Mouse (Mus musculus): ENCODE results near the gene Cdc34b. TPM values are rescaled to one million over a fixed set of nuclear protein-coding genes. Genes with fewer than 3 reads are reported as not detected.

Gene Cdc34b
- polyA plus RNA-seq, 1 experiment from 2014 or later: 2.2 TPM

GRCm38 (mm10) chr11:94713246-94713860 lies 28.2 kb upstream of the Cdc34b start:
- H3K27me3 ChIP-seq: no peaks in the 10 kb centered on the region
- no peak for TF ChIP-seq CTCF (IDR thresholded peaks at IDR 0.05)
- ATAC-seq: no peak
- POLR2A ChIA-PET: no interaction called here
- DNase-seq (ENCODE audit: low read depth, low spot score): no peak
- in situ Hi-C loops (cut with MboI; ENCODE audit: low pct_unique_long_range_greater_than_20kb): no loop called here
- CTCF ChIA-PET: no interaction called here

GRCm38 (mm10) chr11:94715622-94716021 lies 26.0 kb upstream of the Cdc34b start:
- CTCF ChIA-PET: no interaction called here
- in situ Hi-C loops (cut with MboI; ENCODE audit: low pct_unique_long_range_greater_than_20kb): no loop called here
- DNase-seq (ENCODE audit: low read depth, low spot score) (no peak), ATAC-seq (no peak)
- no peaks in the 10 kb centered on the region for H3K27me3 ChIP-seq
- TF ChIP-seq CTCF (IDR thresholded peaks at IDR 0.05): no peak
- POLR2A ChIA-PET: no interaction called here

GRCm38 (mm10) chr11:94716754-94717153 lies 24.8 kb upstream of the Cdc34b start:
- no peak for ATAC-seq
- POLR2A ChIA-PET: no interaction called here

GRCm38 (mm10) chr11:94717239-94717638 lies 24.3 kb upstream of the Cdc34b start:
- H3K27me3 ChIP-seq: no peaks in the 10 kb centered on the region
- CTCF ChIA-PET: interaction anchor here (5.6 kb wide), 1 partner anchor 13 kb away, joined by 33 read pairs; no protein-coding TSS in a partner anchor
- POLR2A ChIA-PET: no interaction called here
- in situ Hi-C loops (cut with MboI; ENCODE audit: low pct_unique_long_range_greater_than_20kb): no loop called here
- DNase-seq (ENCODE audit: low read depth, low spot score) (no peak), ATAC-seq (no peak)
- no peak for TF ChIP-seq CTCF (IDR thresholded peaks at IDR 0.05)

More at GRCm38 (mm10) chr11:94716754-94717153, 24.8 kb upstream of the Cdc34b start:
- no peaks in the 10 kb centered on the region for H3K27me3 ChIP-seq
- TF ChIP-seq CTCF (IDR thresholded peaks at IDR 0.05): no peak
- CTCF ChIA-PET: interaction anchor here (5.6 kb wide), 1 partner anchor 14 kb away, joined by 33 read pairs; no protein-coding TSS in a partner anchor
- DNase-seq (ENCODE audit: low read depth, low spot score): no peak
- in situ Hi-C loops (cut with MboI; ENCODE audit: low pct_unique_long_range_greater_than_20kb): no loop called here

- in situ Hi-C loops (cut with MboI; ENCODE audit: low pct_unique_long_range_greater_than_20kb): no loop called here
- DNase-seq (ENCODE audit: low read depth, low spot score): no peak
- no peak for TF ChIP-seq CTCF (IDR thresholded peaks at IDR 0.05)
- CTCF ChIA-PET: interaction anchor here (1.7 to 5.6 kb wide), 2 partner anchors 11 to 12 kb away, joined by 6 to 33 read pairs; no protein-coding TSS in a partner anchor
- no peak for ATAC-seq
- POLR2A ChIA-PET: no interaction called here
- no peaks in the 10 kb centered on the region for H3K27me3 ChIP-seq
These were observed 23.3 kb upstream of the Cdc34b start for GRCm38 (mm10) chr11:94718113-94718909.

GRCm38 (mm10) chr11:94719216-94719615 lies 22.4 kb upstream of the Cdc34b start:
- ChIA-PET CTCF (interaction anchor here (1.7 to 5.6 kb wide), 2 partner anchors 11 to 12 kb away, joined by 6 to 33 read pairs; no protein-coding TSS in a partner anchor), POLR2A (interaction anchor here (1.3 kb wide), 1 partner anchor 10 kb away, joined by 3 read pairs; no protein-coding TSS in a partner anchor)
- peaks cover under 1% of the 10 kb centered on the region for H3K27me3 ChIP-seq
- no peak for DNase-seq (ENCODE audit: low read depth, low spot score)
- no peak for ATAC-seq
- TF ChIP-seq CTCF (IDR thresholded peaks at IDR 0.05): no peak
- in situ Hi-C loops (cut with MboI; ENCODE audit: low pct_unique_long_range_greater_than_20kb): no loop called here

- H3K27me3 ChIP-seq: peaks cover 3% of the 10 kb centered on the region
- no peak for ATAC-seq
- no peak for TF ChIP-seq CTCF (IDR thresholded peaks at IDR 0.05)
- DNase-seq (ENCODE audit: low read depth, low spot score): no peak
- in situ Hi-C loops (cut with MboI; ENCODE audit: low pct_unique_long_range_greater_than_20kb): no loop called here
- ChIA-PET POLR2A (interaction anchor here (0.6 kb wide), 1 partner anchor 14 kb away, joined by 3 read pairs; the partner anchor contains the start of gene Cdc34b), CTCF (interaction anchor here (1.3 kb wide), 1 partner anchor 7 kb away, joined by 3 read pairs; no protein-coding TSS in a partner anchor)
These were observed 14.3 kb upstream of the Cdc34b start for GRCm38 (mm10) chr11:94727306-94727705.

GRCm38 (mm10) chr11:94728545-94728944 lies 13.0 kb upstream of the Cdc34b start:
- ChIA-PET POLR2A (interaction anchor here (1.0 kb wide), 1 partner anchor 9 kb away, joined by 3 read pairs; no protein-coding TSS in a partner anchor), CTCF (interaction anchor here (1.0 to 1.3 kb wide), 2 partner anchors 9 to 18 kb away, joined by 3 read pairs; no protein-coding TSS in a partner anchor)
- ATAC-seq (no peak), DNase-seq (ENCODE audit: low read depth, low spot score) (no peak)
- TF ChIP-seq CTCF (IDR thresholded peaks at IDR 0.05): no peak
- peaks cover 3% of the 10 kb centered on the region for H3K27me3 ChIP-seq
- in situ Hi-C loops (cut with MboI; ENCODE audit: low pct_unique_long_range_greater_than_20kb): no loop called here

GRCm38 (mm10) chr11:94729565-94729964 lies 12.0 kb upstream of the Cdc34b start:
- TF ChIP-seq CTCF (IDR thresholded peaks at IDR 0.05): peak; percentile 34
- no peaks in the 10 kb centered on the region for H3K27me3 ChIP-seq
- in situ Hi-C loops (cut with MboI; ENCODE audit: low pct_unique_long_range_greater_than_20kb): no loop called here
- no peak for ATAC-seq
- POLR2A ChIA-PET: no interaction called here
- DNase-seq (ENCODE audit: low read depth, low spot score): no peak
- CTCF ChIA-PET: interaction anchor here (0.6 to 2.8 kb wide), 13 partner anchors 10 to 207 kb away, joined by 3 to 33 read pairs (median 4); partner anchors contain the start of genes Cdc34b and Xylt2

GRCm38 (mm10) chr11:94730261-94730660 lies 11.3 kb upstream of the Cdc34b start:
- ATAC-seq (no peak), DNase-seq (ENCODE audit: low read depth, low spot score) (no peak)
- ChIA-PET CTCF (interaction anchor here (0.6 to 2.8 kb wide), 13 partner anchors 10 to 206 kb away, joined by 3 to 33 read pairs (median 4); partner anchors contain the start of genes Cdc34b and Xylt2), POLR2A (no interaction called here)
- in situ Hi-C loops (cut with MboI; ENCODE audit: low pct_unique_long_range_greater_than_20kb): no loop called here
- H3K27me3 ChIP-seq: no peaks in the 10 kb centered on the region
- peak; percentile 85 for TF ChIP-seq CTCF (IDR thresholded peaks at IDR 0.05)

All from Patski (cell line).